Mouse (Mus musculus): ENCODE measurements around the gene Tbrg1.

Gene Tbrg1
- long read RNA-seq, experiment 1, transcript Tbrg1-201 (9 exons, 1,984 nt): major isoform, 109 of 146 reads
- long read RNA-seq, experiment 1, transcript Tbrg1-202 (3 exons, 823 nt): minor isoform, 26 of 146 reads
- long read RNA-seq, experiment 1, partial matches to known transcripts: 5 of 146 reads
- long read RNA-seq, experiment 1, other reads (novel, unspliced or antisense): 4 of 146 reads
- long read RNA-seq, experiment 2, transcript Tbrg1-201 (9 exons, 1,984 nt): major isoform, 129 of 190 reads
- long read RNA-seq, experiment 2, transcript Tbrg1-204 (8 exons, 1,761 nt): minor isoform, 5 of 190 reads
- long read RNA-seq, experiment 2, transcript Tbrg1-202 (3 exons, 823 nt): minor isoform, 43 of 190 reads
- long read RNA-seq, experiment 2, partial matches to known transcripts: 9 of 190 reads
- long read RNA-seq, experiment 2, other reads (novel, unspliced or antisense): 4 of 190 reads

- intact Hi-C loops (cut with DNase I): no loop called here
Observed at GRCm38 (mm10) chr9:37656931-37657481, at the start of gene Tbrg1. Gene Tbrg1 (minus strand): TSS chr9:37657312.

GRCm38 (mm10) chr9:37689970-37690686 is 33.0 kb upstream of the Tbrg1 start:
- intact Hi-C loops (cut with DNase I): loop anchor here (1.0 kb wide), 1 partner anchor 241 kb away; no protein-coding TSS in a partner anchor

GRCm38 (mm10) chr9:37687941-37688303 is 30.8 kb upstream of the Tbrg1 start:
- intact Hi-C loops (cut with DNase I): no loop called here

- intact Hi-C loops (cut with DNase I): no loop called here
Observed at GRCm38 (mm10) chr9:37687288-37687940, 30.3 kb upstream of the Tbrg1 start.

- intact Hi-C loops (cut with DNase I): no loop called here
Observed at GRCm38 (mm10) chr9:37681123-37681522, 24.0 kb upstream of the Tbrg1 start.

- intact Hi-C loops (cut with DNase I): no loop called here
Observed at GRCm38 (mm10) chr9:37675287-37675686, 18.2 kb upstream of the Tbrg1 start.

GRCm38 (mm10) chr9:37670261-37670660 is 13.1 kb upstream of the Tbrg1 start:
- intact Hi-C loops (cut with DNase I): no loop called here

- intact Hi-C loops (cut with DNase I): no loop called here
Observed at GRCm38 (mm10) chr9:37669678-37670077, 12.6 kb upstream of the Tbrg1 start.

- intact Hi-C loops (cut with DNase I): no loop called here
Observed at GRCm38 (mm10) chr9:37669115-37669514, 12.0 kb upstream of the Tbrg1 start, which contains the start of gene Panx3. Gene Panx3 (minus strand): TSS chr9:37669235.

- intact Hi-C loops (cut with DNase I): no loop called here
Observed at GRCm38 (mm10) chr9:37666045-37666444, 8.9 kb upstream of the Tbrg1 start.

- intact Hi-C loops (cut with DNase I): no loop called here
Observed at GRCm38 (mm10) chr9:37664604-37665003, 7.5 kb upstream of the Tbrg1 start.

GRCm38 (mm10) chr9:37663210-37663609 is 6.1 kb upstream of the Tbrg1 start:
- intact Hi-C loops (cut with DNase I): no loop called here

GRCm38 (mm10) chr9:37659413-37659812 is 2.3 kb upstream of the Tbrg1 start:
- intact Hi-C loops (cut with DNase I): no loop called here

GRCm38 (mm10) chr9:37656439-37656881 is 652 bp downstream of the Tbrg1 start:
- intact Hi-C loops (cut with DNase I): no loop called here

- intact Hi-C loops (cut with DNase I): no loop called here
Observed at GRCm38 (mm10) chr9:37655961-37656360, 1.2 kb downstream of the Tbrg1 start.

GRCm38 (mm10) chr9:37653836-37654235 is 3.3 kb downstream of the Tbrg1 start:
- intact Hi-C loops (cut with DNase I): no loop called here

- intact Hi-C loops (cut with DNase I): no loop called here
Observed at GRCm38 (mm10) chr9:37650639-37651038, 6.5 kb downstream of the Tbrg1 start.

- intact Hi-C loops (cut with DNase I): no loop called here
Observed at GRCm38 (mm10) chr9:37646246-37646645, 10.9 kb downstream of the Tbrg1 start.

GRCm38 (mm10) chr9:37638721-37639120 is 18.4 kb downstream of the Tbrg1 start:
- intact Hi-C loops (cut with DNase I): loop anchor here (5.0 kb wide), 1 partner anchor 176 kb away; no protein-coding TSS in a partner anchor

GRCm38 (mm10) chr9:37636800-37637542 is 20.1 kb downstream of the Tbrg1 start:
- intact Hi-C loops (cut with DNase I): loop anchor here (5.0 kb wide), 1 partner anchor 175 kb away; no protein-coding TSS in a partner anchor
